Mouse (Mus musculus) limb, embryonic 14.5 days (tissue): Measurements from ENCODE around the gene AW011738. TPM values are rescaled to one million over a fixed set of nuclear protein-coding genes. Genes with fewer than 3 reads are reported as not detected.
A peak's percentile ranks its signal among the peaks of the same experiment; 100 is the strongest.

ENCODE experiments used
- ATAC-seq: fragments of 200-750 bp; cut with Nextera tagmentation; 2 replicates; pipeline ENCODE4 v1.8.0; 2017; ENCODE audit warnings: low read depth, moderate number of reproducible peaks, moderate TSS enrichment; ENCODE audit not compliant: low FRiP score
- DNase-seq: peaks from one replicate; pipeline ENCODE4 v3.0.0-alpha.2; 2015; ENCODE audit warnings: low spot score
- H3K27ac ChIP-seq: fragments of 300-500 bp; sonication (generic); replicated peaks from 2 replicates; pipeline ENCODE4 v1.5.1; 2014; ENCODE audit warnings: low read depth, mild to moderate bottlenecking, low read length, moderate library complexity, mixed read lengths
- H3K27me3 ChIP-seq: fragments of 300-500 bp; sonication (generic); 2 replicates; pipeline ENCODE4 v1.6.1; 2014; ENCODE audit warnings: low read length, mixed read lengths; ENCODE audit not compliant: control insufficient read depth, insufficient read depth
- H3K36me3 ChIP-seq: fragments of 300-500 bp; sonication (generic); 2 replicates; pipeline ENCODE4 v1.6.1; 2014; ENCODE audit warnings: mild to moderate bottlenecking, low read length, moderate library complexity, mixed read lengths; ENCODE audit not compliant: control insufficient read depth, insufficient read depth
- H3K4me1 ChIP-seq: fragments of 300-500 bp; sonication (generic); 2 replicates; pipeline ENCODE4 v1.6.1; 2014; ENCODE audit warnings: antibody characterized with exemption, low read length, mixed read lengths; ENCODE audit not compliant: control insufficient read depth, insufficient read depth
- H3K4me2 ChIP-seq: fragments of 300-500 bp; sonication (generic); replicated peaks from 2 replicates; pipeline ENCODE4 v1.6.1; 2014; ENCODE audit warnings: low read depth, mild to moderate bottlenecking, low read length, moderate library complexity; ENCODE audit not compliant: severe bottlenecking
- H3K4me3 ChIP-seq: fragments of 300-500 bp; sonication (generic); replicated peaks from 2 replicates; pipeline ENCODE4 v1.5.1; 2014; ENCODE audit warnings: low read length
- H3K9ac ChIP-seq: fragments of 300-500 bp; sonication (generic); 2 replicates; pipeline ENCODE4 v1.6.1; 2014; ENCODE audit warnings: mild to moderate bottlenecking, low read depth, low read length, moderate library complexity; ENCODE audit not compliant: severe bottlenecking
- H3K9me3 ChIP-seq: fragments of 300-500 bp; sonication (generic); 2 replicates; pipeline ENCODE4 v1.6.1; 2016; ENCODE audit warnings: low read length; ENCODE audit not compliant: control insufficient read depth
- POLR2A ChIP-seq: fragments of 200-500 bp; IDR thresholded peaks from 2 replicates; pipeline ENCODE4 v1.8.0; 2012; ENCODE audit warnings: inconsistent platforms, mild to moderate bottlenecking, moderate library complexity, borderline replicate concordance; ENCODE audit not compliant: insufficient read depth, insufficient read length; ENCODE audit errors: extremely low read depth
- WGBS: fragments of 180-500 bp; shearing (Covaris S2); extraction: QIAGEN DNeasy Blood & Tissue Kit; methylation state at CpG from one replicate; pipeline ENCODE4 v1.1.7; 2014; 5-methylcytosine and 5-hydroxymethylcytosine counted together
- polyA plus RNA-seq, 2 experiments: library from polyadenylated mRNA; depleted of rRNA in 1 of 2; stranded (reverse) in 1 of 2; unstranded in 1 of 2; fragments of >200 nt; fragmentation: Nextera tagmentation in 1 of 2; extraction: Ambion mirVana in 1 of 2; gene quantifications; 2 replicates each; pipeline versions ENCODE4 v1.2.1 to v1.2.3; 2012 to 2014

The AW011738 gene
- polyA plus RNA-seq, 2 experiments: 1.4 to 2.4 TPM

GRCm38 (mm10) chr4:156185950-156186850 is 16.9 kb upstream of the AW011738 start:
- TF ChIP-seq POLR2A: no peak
- DNase-seq (no peak), ATAC-seq (no peak)
- peak overlapping the region; percentile 47 for H3K9ac ChIP-seq
- peaks cover 24% of the 10 kb centered on the region for H3K4me1 ChIP-seq
- 17% methylated on average over 31 of the region's 31 CpGs for WGBS
- peaks cover 44% of the 10 kb centered on the region for H3K36me3 ChIP-seq
- no peaks in the 10 kb centered on the region for H3K9me3 ChIP-seq
- H3K4me2 ChIP-seq: peak overlapping the region; percentile 40
- H3K27ac ChIP-seq: no peak overlapping the region
- peak overlapping the region; percentile 20 for H3K4me3 ChIP-seq
- no peaks in the 10 kb centered on the region for H3K27me3 ChIP-seq

- no peak for TF ChIP-seq POLR2A
- peaks cover 30% of the 10 kb centered on the region for H3K4me1 ChIP-seq
- no peak overlapping the region for H3K4me2 ChIP-seq
- WGBS: 78% methylated on average over 5 of the region's 5 CpGs
- H3K36me3 ChIP-seq: peaks cover 45% of the 10 kb centered on the region
- H3K27ac ChIP-seq: peak overlapping the region; percentile 34; the same call in 1 of the 2 replicates
- DNase-seq (no peak), ATAC-seq (no peak)
- no peaks in the 10 kb centered on the region for H3K27me3 ChIP-seq
- no peaks in the 10 kb centered on the region for H3K9me3 ChIP-seq
- H3K9ac ChIP-seq: no peak overlapping the region
- H3K4me3 ChIP-seq: no peak overlapping the region
These were observed 14.8 kb upstream of the AW011738 start for GRCm38 (mm10) chr4:156188162-156188810.

- TF ChIP-seq POLR2A: no peak
- Histone ChIP-seq H3K4me2 (no peak overlapping the region), H3K4me3 (no peak overlapping the region), H3K9me3 (no peaks in the 10 kb centered on the region), H3K27ac (peak overlapping the region; percentile 34; the same call in 1 of the 2 replicates), H3K27me3 (no peaks in the 10 kb centered on the region), H3K9ac (no peak overlapping the region), H3K4me1 (peaks cover 34% of the 10 kb centered on the region), H3K36me3 (peaks cover 44% of the 10 kb centered on the region)
- 31% methylated on average over 6 of the region's 6 CpGs for WGBS
- peak; percentile 23 for DNase-seq
- ATAC-seq: peak; percentile 42
These were observed 14.2 kb upstream of the AW011738 start for GRCm38 (mm10) chr4:156188811-156189323.

- peaks cover 40% of the 10 kb centered on the region for H3K4me1 ChIP-seq
- no peak for DNase-seq
These were observed 10.5 kb upstream of the AW011738 start for GRCm38 (mm10) chr4:156192421-156193199.

GRCm38 (mm10) chr4:156193200-156193590 is 9.9 kb upstream of the AW011738 start:
- H3K4me1 ChIP-seq: peaks cover 38% of the 10 kb centered on the region
- H3K4me3 ChIP-seq: no peak overlapping the region
- TF ChIP-seq POLR2A: no peak
- no peak overlapping the region for H3K27ac ChIP-seq
- WGBS: 8% methylated on average over 2 of the region's 2 CpGs
- no peak overlapping the region for H3K4me2 ChIP-seq
- ATAC-seq (no peak), DNase-seq (no peak)
- H3K27me3 ChIP-seq: no peaks in the 10 kb centered on the region; the same call in 1 of the 2 replicates
- H3K9ac ChIP-seq: no peak overlapping the region
- H3K36me3 ChIP-seq: peaks cover 41% of the 10 kb centered on the region
- no peaks in the 10 kb centered on the region for H3K9me3 ChIP-seq

More at GRCm38 (mm10) chr4:156192421-156193199, 10.5 kb upstream of the AW011738 start:
- no peaks in the 10 kb centered on the region for H3K9me3 ChIP-seq
- no peaks in the 10 kb centered on the region; the same call in 1 of the 2 replicates for H3K27me3 ChIP-seq
- H3K36me3 ChIP-seq: peaks cover 41% of the 10 kb centered on the region
- no peak overlapping the region for H3K27ac ChIP-seq
- TF ChIP-seq POLR2A: no peak
- no peak overlapping the region for H3K4me2 ChIP-seq
- H3K9ac ChIP-seq: no peak overlapping the region
- 41% methylated on average over 8 of the region's 8 CpGs for WGBS
- ATAC-seq: no peak
- no peak overlapping the region for H3K4me3 ChIP-seq
